Mouse (Mus musculus): ENCODE results near the gene Med7.

The Med7 gene

DNA sequence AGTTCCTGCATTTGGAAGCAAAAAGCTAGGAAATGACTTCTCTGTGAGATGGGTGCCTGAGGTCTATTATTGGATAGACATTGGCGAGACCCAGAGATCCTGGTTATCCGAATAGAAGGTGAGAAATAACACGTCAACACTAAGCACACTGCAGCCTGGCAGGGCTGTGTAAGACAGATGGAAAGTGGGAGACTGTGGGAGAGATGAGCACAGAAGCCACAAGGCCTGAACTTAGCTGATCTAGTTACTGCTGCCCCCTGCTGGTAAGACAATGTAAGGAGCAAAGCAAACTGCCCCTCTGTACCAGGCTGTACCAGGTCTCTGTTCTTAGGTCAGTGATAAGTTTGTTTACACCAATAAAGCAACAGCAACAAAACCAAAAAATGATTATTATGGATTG, 5.6 kb upstream of the Med7 start:
- peak; percentile 59 for DNase-seq

DNA sequence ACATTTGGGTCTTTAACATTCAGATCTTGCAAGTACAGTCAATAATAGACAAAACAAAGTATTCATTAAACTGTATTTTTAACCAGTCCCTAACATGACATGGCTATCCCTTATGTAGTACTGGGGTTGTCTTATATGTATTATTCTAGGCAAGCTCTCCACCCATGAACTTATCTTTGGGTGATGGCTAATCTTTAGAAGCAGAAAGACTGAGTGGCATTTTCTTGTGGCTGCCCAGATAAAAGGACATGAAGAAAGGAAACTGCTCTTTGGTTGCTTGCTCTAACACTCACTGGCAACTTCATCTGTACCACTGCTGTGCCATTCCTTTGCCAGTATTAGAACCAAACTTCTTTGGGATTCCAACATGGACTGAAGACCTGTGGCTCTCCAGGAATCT, 1.4 kb upstream of the Med7 start:
- no peak for DNase-seq

DNA sequence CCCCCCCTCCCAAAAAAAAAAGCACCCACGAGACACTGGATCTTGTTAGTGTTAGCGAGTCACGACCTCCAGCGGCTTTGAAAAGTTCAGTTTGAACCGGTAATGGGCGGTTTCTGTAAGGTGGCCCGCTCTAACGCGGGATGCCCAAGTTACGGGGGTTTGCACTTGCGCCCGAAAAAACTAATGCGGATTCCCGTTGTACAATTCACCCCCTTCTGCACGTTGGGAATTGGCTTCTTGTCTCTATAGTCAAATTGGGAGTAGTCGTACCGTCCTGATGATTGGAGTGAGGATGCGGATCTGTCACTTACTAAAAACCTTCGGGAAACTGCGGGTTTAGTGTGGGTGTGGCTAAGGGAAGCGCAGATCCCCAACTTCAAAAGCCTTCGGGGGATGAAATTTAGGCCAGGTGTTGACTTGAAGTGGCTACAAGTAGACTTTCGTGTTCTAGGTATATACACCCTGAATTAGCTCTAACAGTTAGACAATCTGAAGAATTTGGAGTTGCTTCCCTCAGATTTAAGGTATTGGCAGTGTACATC, 805 bp downstream of the Med7 start:
- DNase-seq, result no peak

DNA sequence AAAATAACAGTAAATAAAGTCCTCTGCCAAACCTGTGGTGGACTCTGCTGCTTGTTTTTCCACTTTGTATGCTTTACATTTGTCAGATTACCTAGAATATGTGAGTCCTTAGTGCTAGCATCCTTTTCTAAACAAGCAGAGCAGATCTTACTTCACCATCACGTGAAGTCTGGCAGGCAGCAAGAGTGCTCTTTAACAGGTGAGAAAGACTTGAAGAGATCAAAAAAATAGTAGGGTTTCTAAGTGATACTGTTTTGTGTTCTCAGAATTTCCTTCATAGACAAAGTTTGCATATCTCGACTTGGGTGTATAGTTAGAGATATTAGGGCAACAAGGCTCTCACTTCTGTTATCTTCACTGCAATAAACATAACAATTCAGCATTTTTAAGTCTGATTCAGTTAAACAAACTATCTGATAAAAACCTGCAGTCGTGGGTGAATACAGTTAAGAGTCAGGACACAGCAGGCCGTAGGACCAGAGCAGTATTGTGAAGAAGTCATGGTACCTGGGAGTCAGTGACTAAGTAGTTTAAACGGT, 2.3 kb downstream of the Med7 start:
- no peak for DNase-seq

DNA sequence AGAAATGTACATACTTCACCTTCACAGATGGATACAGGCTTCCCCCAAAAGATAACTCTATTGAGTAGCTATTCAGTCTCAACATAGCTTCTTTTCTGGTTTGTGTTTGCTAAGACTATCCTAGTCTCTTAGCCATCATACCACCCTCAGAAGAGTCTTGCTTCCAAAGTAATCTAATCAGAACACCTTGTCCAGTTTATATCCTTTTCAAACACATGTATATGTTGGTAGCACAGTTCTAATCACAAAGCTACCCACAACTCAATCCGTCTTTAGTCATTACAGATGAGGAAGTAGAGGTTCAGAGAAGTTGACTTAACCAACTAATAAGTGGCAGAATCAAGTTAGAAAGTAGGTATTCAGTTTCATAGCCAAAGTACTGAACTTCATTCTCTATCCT, 5.0 kb downstream of the Med7 start:
- DNase-seq, result no peak

DNA sequence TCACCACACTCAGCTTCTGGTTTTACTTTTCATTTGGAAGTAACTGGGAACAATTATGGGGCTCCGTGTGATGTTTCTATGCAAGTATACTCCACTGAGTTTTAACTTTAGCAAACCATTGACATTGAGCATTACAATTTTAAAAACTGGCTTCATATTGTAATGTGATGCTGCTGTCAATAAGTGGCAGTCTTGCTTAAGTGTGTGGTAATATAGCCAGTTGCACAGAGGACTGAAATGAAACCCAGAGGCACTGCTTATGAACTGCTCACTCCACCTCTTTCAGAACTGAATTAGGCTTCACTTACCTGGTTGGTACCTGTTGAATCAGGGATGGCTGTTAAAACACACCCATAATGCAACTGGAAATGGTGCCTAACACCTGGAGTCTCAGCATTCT, 6.4 kb downstream of the Med7 start:
- DNase-seq, result no peak

DNA sequence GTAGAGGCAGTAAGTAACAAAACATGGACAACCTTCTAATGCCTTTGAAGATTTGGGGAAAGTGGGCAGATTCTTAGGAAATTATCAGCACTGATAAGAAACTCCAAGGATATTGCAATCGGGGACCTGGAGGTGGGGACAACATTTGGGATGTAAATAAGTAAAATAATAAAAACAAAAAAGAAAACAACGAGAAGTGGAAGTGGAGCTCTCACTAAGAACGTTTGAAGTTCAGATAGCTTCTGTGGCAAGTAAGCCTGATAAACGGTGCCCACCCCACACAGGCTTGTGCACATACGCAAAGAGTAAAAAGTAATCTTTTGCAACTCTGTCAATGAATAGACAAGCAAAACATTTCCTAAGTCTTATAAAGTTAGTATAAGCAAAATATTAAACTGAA, 7.3 kb downstream of the Med7 start:
- no peak for DNase-seq

DNA sequence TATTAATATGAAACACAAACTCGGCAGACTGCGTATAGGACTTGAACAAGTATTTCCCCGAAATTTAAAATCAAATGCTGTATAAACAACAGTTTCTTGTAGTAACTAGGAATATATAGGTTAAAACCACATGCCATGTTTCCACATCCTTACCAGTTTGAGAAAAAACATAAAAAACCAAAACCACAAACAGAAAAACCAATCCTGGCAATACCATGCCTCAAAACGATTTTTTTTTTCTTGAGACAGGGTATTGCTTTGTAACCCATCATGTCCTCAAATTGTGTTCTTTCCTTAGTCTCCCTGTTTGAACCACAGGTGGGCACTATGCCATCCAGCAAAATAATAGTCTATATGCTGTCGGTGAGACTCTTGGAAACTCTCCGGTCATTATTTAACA, 9.4 kb downstream of the Med7 start:
- DNase-seq, result no peak

DNA sequence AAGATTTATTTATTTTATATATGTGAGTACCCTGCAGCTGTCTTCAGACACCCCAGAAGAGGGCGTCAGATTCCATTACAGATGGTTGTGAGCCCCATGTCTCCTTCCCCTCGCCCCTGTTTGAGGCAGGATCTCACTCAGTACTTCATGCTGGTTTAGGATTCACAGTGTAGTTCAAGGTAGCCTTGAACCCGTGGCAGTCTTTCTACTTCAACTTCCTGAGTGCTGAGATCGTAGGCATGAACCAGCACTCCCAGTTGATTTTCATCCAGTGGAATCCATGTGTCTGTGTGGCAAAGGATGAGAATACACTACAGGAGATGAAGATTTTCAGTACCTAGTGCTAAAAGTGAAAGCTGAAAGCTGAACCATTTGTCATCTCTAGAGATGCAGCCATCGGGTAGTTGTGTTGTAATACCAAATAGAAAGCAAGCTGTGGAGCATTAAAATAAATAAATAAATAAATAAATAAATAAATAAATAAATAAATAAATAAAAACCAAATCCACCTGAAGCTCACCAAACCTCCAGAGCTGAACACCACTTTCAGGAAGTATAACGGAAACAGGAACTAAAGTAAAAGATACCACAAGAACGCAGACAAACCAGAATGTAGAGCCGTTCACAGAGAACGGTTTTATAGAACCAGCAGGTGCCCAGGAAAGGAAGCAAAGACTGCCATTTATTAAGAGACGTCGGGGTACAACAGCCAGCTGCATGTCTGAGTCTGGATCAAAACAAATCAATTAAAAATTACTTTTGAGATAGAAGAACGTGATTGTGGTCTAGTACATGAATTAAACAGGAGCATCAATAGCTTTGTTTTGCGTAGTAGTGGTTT, 11.1 kb downstream of the Med7 start:
- DNase-seq, result no peak

DNA sequence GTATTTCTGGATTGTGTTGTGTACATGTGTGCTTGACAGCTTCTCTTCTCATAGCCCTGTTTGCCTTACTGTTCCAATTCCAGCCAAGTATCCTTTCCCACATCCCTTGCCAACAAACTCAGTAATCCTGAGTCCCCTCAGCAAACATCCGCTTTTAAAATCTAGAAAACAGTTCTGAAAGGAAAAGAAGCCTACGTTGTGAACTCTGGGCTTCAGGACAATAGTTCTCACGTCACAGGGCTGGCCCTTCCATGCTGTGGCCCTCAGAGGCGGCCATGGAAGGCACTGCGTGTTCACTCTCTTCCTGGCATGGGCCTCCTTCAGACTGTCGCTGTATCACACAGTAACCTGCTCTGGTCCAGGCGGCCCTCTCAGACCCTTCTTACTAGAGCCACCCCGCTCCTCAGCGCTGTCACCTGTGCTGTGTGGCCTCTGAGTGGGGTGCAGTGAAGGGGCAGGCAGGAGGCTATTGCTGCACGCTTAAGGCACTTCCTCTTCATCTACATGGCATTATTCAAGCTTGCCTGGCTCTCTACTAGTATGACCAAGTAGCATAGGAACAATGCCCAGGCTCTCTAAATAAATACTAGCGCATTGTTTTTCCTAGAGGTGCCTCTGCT, 12.8 kb downstream of the Med7 start:
- DNase-seq, result no peak

DNA sequence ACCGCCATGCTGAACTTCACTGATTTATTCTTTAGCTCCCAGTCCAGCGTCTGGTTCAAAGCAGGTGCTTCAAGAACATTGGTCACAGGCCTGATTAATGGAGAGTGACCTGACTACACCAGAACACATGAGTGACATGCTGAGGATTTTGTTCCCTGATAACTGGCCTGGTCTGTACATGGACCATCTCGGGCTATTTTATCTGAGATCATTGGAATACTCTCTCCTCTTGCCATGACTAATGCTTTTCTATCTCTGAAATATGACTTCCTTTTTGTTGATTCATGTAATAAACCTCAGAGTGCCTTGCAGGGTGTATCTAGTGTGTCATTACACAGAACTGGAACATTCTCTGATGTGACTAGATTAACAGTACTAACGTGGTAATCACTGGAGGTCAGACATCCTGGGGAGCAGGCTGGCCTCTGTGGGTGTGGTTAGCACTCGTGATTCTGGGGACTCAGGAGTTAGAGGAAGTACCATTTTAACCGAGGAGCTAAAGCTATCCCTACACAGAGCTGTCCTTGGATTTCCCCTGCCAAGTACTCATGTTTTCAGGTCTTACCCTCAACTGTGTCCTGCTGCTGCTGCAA, 17.8 kb downstream of the Med7 start, which contains the start of gene Havcr2:
TSS of gene Havcr2 (plus strand) at position 483 of the 593 bp plus-strand sequence.
- no peak for DNase-seq

DNA sequence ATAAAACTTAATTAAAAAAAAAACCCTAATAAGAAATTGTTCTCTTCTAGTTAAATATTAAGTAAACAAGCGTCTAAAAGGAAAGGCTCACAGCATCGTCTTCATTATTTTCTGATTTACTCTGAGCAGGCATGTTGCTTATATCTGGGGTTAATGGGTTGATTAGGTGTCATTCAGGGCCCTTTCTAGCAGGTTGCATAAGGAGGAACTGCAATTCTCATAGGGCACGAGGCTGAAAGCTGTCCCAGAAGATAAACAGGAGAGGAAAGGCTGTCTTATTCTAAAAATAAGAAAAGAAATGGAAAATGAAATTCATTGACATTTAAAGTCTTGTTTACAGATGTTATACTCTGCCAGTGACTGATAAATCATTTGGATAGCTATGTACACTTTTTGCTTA, 23.2 kb downstream of the Med7 start:
- no peak for DNase-seq

DNA sequence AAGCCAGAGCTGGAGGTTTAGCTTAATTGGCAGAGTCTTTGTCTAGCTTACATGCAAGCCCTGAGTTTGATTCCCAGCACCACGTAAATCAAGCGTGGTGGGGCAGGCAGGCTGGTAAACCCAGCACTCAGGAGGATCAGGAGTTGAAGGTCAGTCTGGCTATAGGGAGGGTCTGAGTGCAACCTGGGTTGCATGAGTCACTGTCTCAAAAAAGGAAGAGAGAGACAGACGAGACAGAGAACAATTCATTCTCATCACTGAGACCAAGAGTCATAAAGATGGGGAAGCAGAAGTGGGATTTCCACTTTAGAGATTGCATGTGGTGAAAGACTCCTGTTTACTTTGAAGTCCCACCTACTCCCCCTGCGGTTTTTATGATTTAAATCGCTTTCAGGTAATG, 24.6 kb downstream of the Med7 start:
- no peak for DNase-seq

DNA sequence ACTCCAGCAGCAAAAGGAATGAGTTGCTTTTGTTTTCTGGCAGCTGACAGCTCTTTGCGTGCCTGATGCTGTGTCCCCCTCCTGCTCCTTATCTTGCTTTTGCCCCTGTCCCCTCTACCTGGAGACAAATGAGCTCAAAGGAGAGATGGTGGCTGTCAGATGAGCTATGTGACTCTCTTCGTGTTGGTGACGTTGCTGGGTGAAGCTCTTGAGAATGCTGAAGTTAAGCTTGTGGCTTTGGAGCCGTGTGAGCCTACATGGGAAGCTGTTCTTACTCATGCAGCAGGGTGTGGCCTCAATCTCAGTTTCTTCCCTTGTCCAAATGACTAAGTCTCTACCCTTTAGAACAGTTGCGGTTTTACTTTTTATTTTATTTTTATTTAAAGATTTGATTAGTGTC, 25.2 kb downstream of the Med7 start:
- DNase-seq, result no peak

DNA sequence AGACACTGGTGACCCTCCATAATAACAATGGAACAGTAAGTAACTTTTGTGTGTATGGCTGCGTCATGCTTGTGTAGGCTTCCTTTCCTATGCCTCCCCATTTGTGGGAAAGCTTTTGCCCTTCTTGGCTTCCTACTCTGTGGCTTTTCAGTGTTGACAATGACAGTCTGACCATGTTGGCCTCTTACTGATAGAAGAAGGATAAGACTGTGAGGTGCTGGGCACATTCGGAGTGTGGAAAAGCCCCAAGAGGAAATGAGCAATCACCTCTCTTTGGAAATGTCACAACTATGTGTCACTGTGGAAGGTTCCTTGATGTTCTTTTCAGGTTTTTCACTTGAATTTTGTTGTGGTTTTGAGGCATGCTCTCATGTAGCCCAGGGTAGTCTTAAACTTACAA, 30.2 kb downstream of the Med7 start:
- DNase-seq, result no peak

DNA sequence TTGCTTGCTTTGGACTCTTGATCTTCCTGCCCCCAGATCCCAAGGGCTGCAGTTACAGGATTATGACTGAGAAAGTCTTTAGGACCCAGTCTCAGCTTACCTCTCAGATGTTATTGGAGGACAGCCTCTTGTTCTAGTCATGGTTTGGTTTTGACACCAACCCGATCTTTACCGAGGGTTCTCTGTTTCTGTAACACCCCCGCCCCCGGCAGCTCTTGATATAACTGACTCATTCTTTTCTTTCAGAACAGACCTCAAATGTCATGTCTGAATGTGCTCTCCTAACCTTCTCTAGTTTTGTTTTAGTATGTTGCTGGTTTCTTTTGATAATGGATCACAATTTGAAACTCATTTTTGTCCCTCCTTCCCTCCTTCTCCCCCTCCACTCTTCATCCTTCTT, 37.5 kb downstream of the Med7 start:
- no peak for DNase-seq

DNA sequence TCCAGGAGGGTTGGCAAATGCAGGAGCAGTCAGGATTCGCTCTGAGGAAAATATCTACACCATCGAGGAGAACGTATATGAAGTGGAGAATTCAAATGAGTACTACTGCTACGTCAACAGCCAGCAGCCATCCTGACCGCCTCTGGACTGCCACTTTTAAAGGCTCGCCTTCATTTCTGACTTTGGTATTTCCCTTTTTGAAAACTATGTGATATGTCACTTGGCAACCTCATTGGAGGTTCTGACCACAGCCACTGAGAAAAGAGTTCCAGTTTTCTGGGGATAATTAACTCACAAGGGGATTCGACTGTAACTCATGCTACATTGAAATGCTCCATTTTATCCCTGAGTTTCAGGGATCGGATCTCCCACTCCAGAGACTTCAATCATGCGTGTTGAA, 42.6 kb downstream of the Med7 start:
- DNase-seq, result no peak

DNA sequence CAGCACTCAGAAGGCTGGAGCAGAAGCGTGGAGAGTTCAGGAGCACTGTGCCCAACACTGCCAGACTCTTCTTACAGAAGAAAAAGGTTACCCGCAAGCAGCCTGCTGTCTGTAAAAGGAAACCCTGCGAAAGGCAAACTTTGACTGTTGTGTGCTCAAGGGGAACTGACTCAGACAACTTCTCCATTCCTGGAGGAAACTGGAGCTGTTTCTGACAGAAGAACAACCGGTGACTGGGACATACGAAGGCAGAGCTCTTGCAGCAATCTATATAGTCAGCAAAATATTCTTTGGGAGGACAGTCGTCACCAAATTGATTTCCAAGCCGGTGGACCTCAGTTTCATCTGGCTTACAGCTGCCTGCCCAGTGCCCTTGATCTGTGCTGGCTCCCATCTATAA, 43.8 kb downstream of the Med7 start:
- DNase-seq, result no peak

DNA sequence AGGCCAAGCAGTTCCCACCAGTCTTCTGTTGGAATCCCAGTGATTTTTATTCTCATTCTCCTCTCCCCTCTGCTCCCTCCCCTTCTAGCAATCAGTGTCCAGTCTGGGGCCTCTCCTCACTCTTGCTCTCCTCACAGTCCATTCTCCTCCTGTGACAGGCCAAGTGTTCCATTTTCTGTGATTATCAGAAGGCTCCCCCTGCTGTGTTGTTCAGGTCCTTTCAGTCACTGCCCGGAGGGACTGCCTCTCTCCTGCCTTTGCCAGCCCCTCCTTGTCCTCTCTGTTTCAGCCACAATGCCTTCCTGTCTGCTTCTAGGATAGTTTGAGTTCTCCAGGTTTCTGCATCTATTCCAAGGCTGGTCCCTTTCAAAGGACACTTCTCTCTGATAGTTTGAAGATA, 51.5 kb downstream of the Med7 start:
- DNase-seq, result no peak

DNA sequence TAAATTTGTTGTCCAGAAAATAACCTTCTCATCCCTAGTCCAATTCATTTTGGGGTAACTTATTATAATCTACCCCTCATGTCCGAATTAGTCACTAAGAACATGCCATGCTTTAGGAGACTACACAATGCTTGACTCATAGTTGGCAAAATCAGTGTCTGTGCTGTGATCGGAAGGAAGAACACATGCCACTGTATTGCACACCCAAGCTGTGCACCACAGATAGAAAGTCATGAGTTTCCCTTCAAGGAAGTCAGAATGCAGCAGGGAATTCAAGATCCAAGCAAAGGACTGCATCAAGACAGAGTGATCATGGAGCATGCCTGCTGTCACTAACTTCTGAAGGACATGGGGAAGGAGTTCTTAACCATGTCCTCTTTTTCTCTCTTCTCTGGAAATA, 51.9 kb downstream of the Med7 start:
- DNase-seq, result no peak

All from kidney, adult 18-20 months (tissue).